Mouse (Mus musculus) cerebellum, adult 2 months (tissue): ENCODE measurements at regions not wholly inside any gene's neighbourhood (a gene's known extent, or its start where the extent isn't known, plus 50 kb on each side); places are given as distances from the start of the nearest gene placed in this dataset.

Experiments
- DNase-seq, 2 experiments: peaks; one replicate each; pipeline ENCODE4 v3.0.0; 2021
- H3K27ac ChIP-seq: fragments of 200-500 bp; 2 replicates; pipeline ENCODE4 v1.5.1; 2012; ENCODE audit warnings: low read length, control low read depth, inconsistent platforms; ENCODE audit not compliant: insufficient read depth
- H3K27me3 ChIP-seq: fragments of 200-500 bp; 2 replicates; pipeline ENCODE4 v1.6.1; 2012; ENCODE audit warnings: inconsistent platforms, mild to moderate bottlenecking, low read length, moderate library complexity; ENCODE audit not compliant: control insufficient read depth, insufficient read depth
- H3K4me1 ChIP-seq: fragments of 200-500 bp; 2 replicates; pipeline ENCODE4 v1.6.1; 2011; ENCODE audit warnings: low read length; ENCODE audit not compliant: control insufficient read depth, insufficient read depth
- H3K4me3 ChIP-seq: fragments of 200-500 bp; replicated peaks from 2 replicates; pipeline ENCODE3; 2011; ENCODE audit warnings: mild to moderate bottlenecking, low read depth, low read length, control low read depth; ENCODE audit not compliant: insufficient read depth
- CTCF ChIP-seq: fragments of 200-500 bp; IDR thresholded peaks from 2 replicates; pipeline ENCODE4 v1.5.1; 2011; ENCODE audit warnings: low read depth, mild to moderate bottlenecking, control low read depth, low read length, moderate library complexity, borderline replicate concordance; ENCODE audit not compliant: insufficient read depth
- POLR2A ChIP-seq: fragments of 200-500 bp; IDR thresholded peaks from 2 replicates; pipeline ENCODE4 v1.6.1; 2011; ENCODE audit warnings: low read length, control low read depth, borderline replicate concordance; ENCODE audit not compliant: insufficient read depth
- WGBS: fragments of 180-500 bp; shearing (Covaris S2); methylation state at CpG from one replicate; pipeline ENCODE4 v1.1.7; 2018; 5-methylcytosine and 5-hydroxymethylcytosine counted together

DNA sequence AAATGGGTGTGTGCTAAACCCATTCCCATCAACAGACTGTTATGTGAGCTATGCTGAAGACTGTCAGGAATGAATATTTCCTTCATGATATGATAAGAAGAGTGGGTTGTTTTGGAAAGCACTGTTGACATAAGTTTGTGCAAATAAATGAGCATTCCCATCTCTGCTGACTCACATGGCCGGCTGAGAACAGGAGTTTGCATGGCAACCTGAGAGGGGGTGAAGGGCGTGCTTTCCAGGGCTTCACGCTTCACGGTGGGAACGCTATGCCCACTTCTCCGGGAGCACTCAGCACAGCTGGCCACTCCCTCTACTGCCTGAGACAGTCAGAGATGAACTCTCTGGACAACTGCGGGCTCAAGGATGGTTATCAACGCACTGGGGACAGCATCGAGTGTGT, 348.9 kb upstream of the Slc24a5 start:
- WGBS: 75% methylated on average over 9 of the region's 9 CpGs
- no peak overlapping the region for H3K27ac ChIP-seq

DNA sequence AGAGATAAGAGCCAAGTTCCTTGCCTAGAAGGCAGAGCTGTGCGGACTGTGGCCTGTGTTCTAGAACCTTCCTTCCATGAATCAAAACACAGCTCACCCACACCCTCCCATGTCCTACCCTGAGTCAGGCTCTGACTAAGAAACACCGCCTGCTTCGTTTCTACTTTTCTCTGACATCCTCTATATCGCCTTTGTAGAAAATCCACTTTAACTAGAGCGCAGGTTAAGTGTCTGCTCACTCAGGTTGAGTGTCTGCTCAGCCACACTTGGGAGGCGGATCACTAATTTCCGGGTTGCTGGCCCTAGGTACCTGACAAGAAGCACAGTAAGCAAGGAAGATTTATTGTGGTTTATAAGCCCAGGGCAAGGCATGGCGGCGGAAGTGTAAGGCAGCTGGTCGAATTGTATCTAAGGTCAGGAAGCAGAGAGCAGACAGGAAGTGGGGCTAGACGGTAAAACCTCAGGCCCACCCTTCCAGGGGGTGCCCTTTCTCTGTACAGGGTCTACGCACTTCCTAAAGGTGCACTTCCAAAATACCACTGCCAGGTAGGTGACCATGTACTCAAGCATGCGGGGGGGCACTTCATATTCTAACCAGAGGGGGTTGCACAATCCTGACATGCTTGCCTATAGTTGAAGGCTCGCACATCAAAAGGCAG, 348.0 kb upstream of the Slc24a5 start:
- WGBS: 91% methylated on average over 14 of the region's 14 CpGs
- DNase-seq: no peak
- no peaks in the 10 kb centered on the region for H3K4me1 ChIP-seq
- TF ChIP-seq POLR2A (no peak), CTCF (no peak)
- H3K27me3 ChIP-seq: no peaks in the 10 kb centered on the region; the same call in 1 of the 2 replicates
- H3K4me3 ChIP-seq: no peak overlapping the region
- no peak overlapping the region for H3K27ac ChIP-seq

More for the DNA sequence above, 348.9 kb upstream of the Slc24a5 start:
- DNase-seq: no peak
- Histone ChIP-seq H3K4me1 (no peaks in the 10 kb centered on the region), H3K27me3 (no peaks in the 10 kb centered on the region; the same call in 1 of the 2 replicates), H3K4me3 (no peak overlapping the region)
- TF ChIP-seq CTCF (no peak), POLR2A (no peak)

- no peak overlapping the region for H3K4me3 ChIP-seq
- peak in 1 of 2 experiments; percentile 26 for DNase-seq
- TF ChIP-seq CTCF: no peak
- no peak for TF ChIP-seq POLR2A
- WGBS: 55% methylated on average over 14 of the region's 14 CpGs
- no peak overlapping the region for H3K27ac ChIP-seq
- H3K27me3 ChIP-seq: no peaks in the 10 kb centered on the region; the same call in 1 of the 2 replicates
- no peaks in the 10 kb centered on the region for H3K4me1 ChIP-seq
Observed at GRCm38 (mm10) chr2:124720593-124721445, 347.1 kb upstream of the Slc24a5 start.

GRCm38 (mm10) chr2:124724171-124724570, 343.8 kb upstream of the Slc24a5 start:
- WGBS: 52% methylated on average over 4 of the region's 4 CpGs
- Histone ChIP-seq H3K4me3 (no peak overlapping the region), H3K27ac (no peak overlapping the region), H3K27me3 (no peaks in the 10 kb centered on the region; the same call in 1 of the 2 replicates), H3K4me1 (no peaks in the 10 kb centered on the region)
- no peak for TF ChIP-seq POLR2A
- no peak for TF ChIP-seq CTCF
- no peak for DNase-seq

- H3K27ac ChIP-seq: no peak overlapping the region
- WGBS: 82% methylated on average over 5 of the region's 5 CpGs
Observed at GRCm38 (mm10) chr2:124724827-124725480, 343.0 kb upstream of the Slc24a5 start.

DNA sequence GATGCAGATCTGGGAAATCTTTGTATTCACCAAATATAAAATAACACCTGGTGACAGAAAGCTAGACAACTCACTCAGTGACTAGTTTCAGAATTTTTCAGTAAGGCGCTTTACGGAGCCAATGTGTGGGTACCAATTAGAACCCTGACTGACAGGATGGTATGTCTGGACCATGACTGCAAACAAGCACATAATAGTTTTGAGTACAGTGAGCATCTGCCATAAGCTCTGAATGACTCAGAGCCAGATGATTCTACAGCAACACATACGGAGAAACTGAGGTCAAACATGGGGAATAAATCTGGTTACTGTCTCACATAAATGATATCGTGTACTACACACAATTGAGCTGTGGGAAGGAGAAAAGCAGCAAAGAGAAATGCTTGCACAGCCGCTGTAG, 339.9 kb upstream of the Slc24a5 start:
- TF ChIP-seq CTCF: no peak
- no peaks in the 10 kb centered on the region for H3K27me3 ChIP-seq
- no peak overlapping the region for H3K4me3 ChIP-seq
- H3K4me1 ChIP-seq: no peaks in the 10 kb centered on the region
- WGBS: 93% methylated on average over 5 of the region's 5 CpGs
- H3K27ac ChIP-seq: no peak overlapping the region
- no peak for DNase-seq

More at GRCm38 (mm10) chr2:124724827-124725480, 343.0 kb upstream of the Slc24a5 start:
- H3K4me3 ChIP-seq: no peak overlapping the region
- H3K27me3 ChIP-seq: no peaks in the 10 kb centered on the region
- H3K4me1 ChIP-seq: no peaks in the 10 kb centered on the region
- TF ChIP-seq POLR2A: no peak
- no peak for TF ChIP-seq CTCF
- no peak for DNase-seq

DNA sequence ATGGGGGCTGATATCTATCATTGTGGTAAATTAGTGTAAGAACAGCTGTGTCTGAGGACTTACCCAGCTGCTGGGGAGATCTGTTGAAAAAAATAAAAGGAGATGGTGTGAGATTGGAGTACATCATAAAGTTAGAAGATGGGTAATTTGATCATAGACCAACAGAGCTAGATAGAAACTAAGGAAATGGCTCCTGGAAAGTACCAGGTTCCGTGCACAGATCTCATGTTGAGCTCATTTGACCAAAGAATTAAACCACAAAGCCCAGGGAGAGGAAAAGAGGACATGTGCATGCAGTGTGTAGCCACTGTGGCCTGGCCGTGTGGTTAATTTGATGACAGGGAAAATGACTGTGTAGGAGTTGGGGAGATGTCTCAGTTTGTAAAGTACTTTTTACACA, 335.3 kb upstream of the Slc24a5 start:
- Histone ChIP-seq H3K4me3 (no peak overlapping the region), H3K4me1 (no peaks in the 10 kb centered on the region), H3K27me3 (no peaks in the 10 kb centered on the region), H3K27ac (no peak overlapping the region)
- DNase-seq: no peak
- TF ChIP-seq POLR2A (no peak), CTCF (no peak)
- 91% methylated on average over 2 of the region's 2 CpGs for WGBS
